Mouse (Mus musculus) neural tube, embryonic 11.5 days (tissue): ENCODE measurements around the gene Podn. TPM values are rescaled to one million over a fixed set of nuclear protein-coding genes. Genes with fewer than 3 reads are reported as not detected.

ENCODE experiments used
- ATAC-seq: fragments of 200-750 bp; cut with Nextera tagmentation; 2 replicates; pipeline ENCODE4 v1.8.0; 2017; ENCODE audit warnings: moderate number of reproducible peaks, mild to moderate bottlenecking, moderate TSS enrichment, moderate library complexity; ENCODE audit not compliant: insufficient read depth, low FRiP score, low TSS enrichment
- DNase-seq: peaks from one replicate; pipeline ENCODE4 v3.0.0-alpha.2; 2015; ENCODE audit warnings: low spot score
- H3K27ac ChIP-seq: fragments of 300-500 bp; sonication (generic); 2 replicates; pipeline ENCODE4 v1.5.1; 2014; ENCODE audit warnings: low read depth, mild to moderate bottlenecking, low read length
- H3K27me3 ChIP-seq: fragments of 300-500 bp; sonication (generic); 2 replicates; pipeline ENCODE4 v1.6.1; 2014; ENCODE audit warnings: mild to moderate bottlenecking, low read length, mixed read lengths; ENCODE audit not compliant: control insufficient read depth, insufficient read depth
- H3K36me3 ChIP-seq: fragments of 300-500 bp; sonication (generic); 2 replicates; pipeline ENCODE4 v1.6.1; 2014; ENCODE audit warnings: mild to moderate bottlenecking, low read length, moderate library complexity, mixed read lengths; ENCODE audit not compliant: control insufficient read depth, insufficient read depth
- H3K4me1 ChIP-seq: fragments of 300-500 bp; sonication (generic); 2 replicates; pipeline ENCODE4 v1.6.1; 2014; ENCODE audit warnings: low read length, mixed read lengths; ENCODE audit not compliant: control insufficient read depth, insufficient read depth
- H3K4me2 ChIP-seq: fragments of 300-500 bp; sonication (generic); 2 replicates; pipeline ENCODE4 v1.6.1; 2014; ENCODE audit warnings: low read depth, mild to moderate bottlenecking, moderate library complexity
- H3K4me3 ChIP-seq: fragments of 300-500 bp; sonication (generic); 2 replicates; pipeline ENCODE4 v1.5.1; 2014; ENCODE audit warnings: low read depth, low read length
- H3K9ac ChIP-seq: fragments of 300-500 bp; sonication (generic); 2 replicates; pipeline ENCODE4 v1.6.1; 2014; ENCODE audit warnings: mild to moderate bottlenecking, low read length
- H3K9me3 ChIP-seq: fragments of 300-500 bp; sonication (generic); 2 replicates; pipeline ENCODE4 v1.6.1; 2016; ENCODE audit warnings: low read length; ENCODE audit not compliant: control insufficient read depth
- WGBS: fragments of 180-500 bp; shearing (Covaris S2); extraction: QIAGEN DNeasy Blood & Tissue Kit; methylation state at CpG from one replicate; pipeline ENCODE4 v1.1.7; 2014; 5-methylcytosine and 5-hydroxymethylcytosine counted together
- polyA plus RNA-seq: library from polyadenylated mRNA; unstranded; fragments of >200 nt; fragmentation: Nextera tagmentation; extraction: Ambion mirVana; gene quantifications from 2 replicates; pipeline ENCODE4 v1.2.1, GENCODE M21; 2014

Podn gene
- polyA plus RNA-seq, 1 experiment from 2014 or later: 0.36 TPM

DNA sequence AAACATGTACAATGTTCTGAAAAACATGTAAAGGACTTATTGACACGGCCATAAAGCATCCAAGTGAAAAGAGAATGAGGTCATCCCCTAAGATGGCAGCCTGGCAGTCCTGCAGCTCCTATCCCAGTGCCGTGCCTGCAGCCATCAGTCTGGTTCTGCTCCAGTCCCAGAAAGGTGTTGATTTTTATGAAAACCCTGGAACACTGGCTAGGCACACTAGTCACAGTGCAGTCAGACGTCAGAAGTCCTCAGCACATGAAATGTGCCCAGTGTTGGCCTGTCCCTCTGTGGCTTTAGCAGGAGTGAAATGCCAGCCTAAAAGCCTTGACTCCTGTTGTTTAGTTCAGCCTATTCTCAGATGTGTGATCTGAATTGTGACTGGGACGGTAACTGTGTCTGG lies 35.5 kb downstream of the Podn start:
- no peak for DNase-seq
- Histone ChIP-seq H3K27ac (no peak overlapping the region), H3K9me3 (no peaks in the 10 kb centered on the region), H3K4me2 (no peak overlapping the region), H3K27me3 (no peaks in the 10 kb centered on the region), H3K9ac (no peak overlapping the region), H3K4me1 (no peaks in the 10 kb centered on the region), H3K36me3 (peaks cover 4% of the 10 kb centered on the region), H3K4me3 (no peak overlapping the region)
- 88% methylated on average over 4 of the region's 4 CpGs for WGBS
- no peak for ATAC-seq

DNA sequence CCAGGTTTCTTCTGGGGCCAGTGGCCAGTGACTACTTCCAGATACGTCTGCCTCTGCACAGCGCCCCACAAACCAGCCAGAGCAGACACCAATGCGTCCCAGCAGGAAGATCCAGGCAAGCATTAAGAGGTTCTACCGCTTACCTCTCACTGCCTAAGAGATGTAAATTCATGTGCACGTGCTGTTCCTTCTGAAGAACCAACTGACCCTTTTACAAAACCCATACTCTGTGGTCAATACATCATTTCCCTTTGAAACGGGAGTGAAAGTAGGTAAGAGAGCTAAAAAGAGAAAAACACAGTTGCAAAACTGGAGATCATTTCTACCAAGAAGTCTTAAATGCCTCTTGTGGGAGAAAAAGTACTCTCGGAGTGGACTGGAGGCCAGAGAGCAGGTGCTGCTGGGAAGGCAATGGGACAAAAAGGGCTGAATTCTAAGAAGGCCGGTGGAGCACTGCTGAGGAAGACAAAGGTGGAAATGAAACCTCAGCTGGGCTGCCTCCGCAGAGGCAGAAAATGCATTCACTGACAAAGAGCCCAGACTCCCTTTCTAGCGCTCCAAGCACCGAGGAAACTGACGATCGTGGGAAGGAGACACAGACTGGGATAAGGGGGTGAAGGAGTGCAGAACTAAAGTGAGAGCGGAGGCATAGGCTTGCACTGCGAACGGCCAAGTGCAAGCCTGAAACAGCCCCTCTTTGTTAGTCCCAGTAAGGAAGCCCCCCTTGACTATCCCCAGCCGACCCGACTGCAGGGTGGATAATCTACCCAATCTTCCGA lies 36.5 kb downstream of the Podn start:
- H3K36me3 ChIP-seq: peaks cover 4% of the 10 kb centered on the region
- H3K27me3 ChIP-seq: no peaks in the 10 kb centered on the region
- ATAC-seq (no peak), DNase-seq (no peak)
- H3K4me3 ChIP-seq: no peak overlapping the region
- H3K9me3 ChIP-seq: no peaks in the 10 kb centered on the region
- no peaks in the 10 kb centered on the region for H3K4me1 ChIP-seq
- peak overlapping the region; percentile 32; the same call in 1 of the 2 replicates for H3K9ac ChIP-seq
- no peak overlapping the region for H3K27ac ChIP-seq
- no peak overlapping the region for H3K4me2 ChIP-seq
- WGBS: 62% methylated on average over 19 of the region's 19 CpGs

GRCm38 (mm10) chr4:108058166-108058565 lies 38.1 kb downstream of the Podn start:
- Histone ChIP-seq H3K36me3 (peaks cover 4% of the 10 kb centered on the region), H3K27me3 (no peaks in the 10 kb centered on the region), H3K4me2 (no peak overlapping the region), H3K27ac (no peak overlapping the region), H3K9ac (no peak overlapping the region), H3K4me1 (no peaks in the 10 kb centered on the region), H3K4me3 (no peak overlapping the region), H3K9me3 (no peaks in the 10 kb centered on the region)
- 90% methylated on average over 10 of the region's 10 CpGs for WGBS
- DNase-seq (no peak), ATAC-seq (no peak)

DNA sequence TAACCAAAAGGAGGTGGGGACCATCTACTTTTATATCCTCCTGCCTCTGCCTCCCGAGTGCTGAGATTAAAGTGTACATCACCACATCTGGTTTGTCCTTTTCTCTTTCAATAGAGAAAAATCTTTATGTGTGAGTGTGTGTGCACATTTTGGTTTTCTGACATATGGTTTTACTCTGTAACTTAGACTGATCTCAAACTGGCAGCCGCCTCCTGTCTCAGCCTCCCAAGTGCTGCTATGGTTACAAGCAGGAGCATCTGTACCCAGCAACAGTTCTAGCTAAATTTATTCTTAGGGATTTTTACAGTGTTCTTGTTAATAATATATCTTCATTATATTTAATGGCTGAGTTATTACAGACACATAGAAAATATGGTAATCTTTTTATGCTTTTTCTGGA lies 39.0 kb downstream of the Podn start:
- Histone ChIP-seq H3K9ac (no peak overlapping the region), H3K4me1 (no peaks in the 10 kb centered on the region), H3K4me3 (no peak overlapping the region), H3K9me3 (no peaks in the 10 kb centered on the region), H3K4me2 (no peak overlapping the region), H3K27me3 (no peaks in the 10 kb centered on the region), H3K27ac (no peak overlapping the region), H3K36me3 (peaks cover 4% of the 10 kb centered on the region)
- WGBS: 93% methylated on average over 2 of the region's 2 CpGs
- ATAC-seq (no peak), DNase-seq (no peak)

- H3K4me3 ChIP-seq: no peak overlapping the region
- no peaks in the 10 kb centered on the region for H3K9me3 ChIP-seq
- H3K36me3 ChIP-seq: peaks cover 4% of the 10 kb centered on the region
- no peak for ATAC-seq
- H3K4me1 ChIP-seq: no peaks in the 10 kb centered on the region
- no peaks in the 10 kb centered on the region for H3K27me3 ChIP-seq
- no peak overlapping the region for H3K27ac ChIP-seq
- no peak overlapping the region for H3K4me2 ChIP-seq
- 95% methylated on average over 10 of the region's 10 CpGs for WGBS
- H3K9ac ChIP-seq: no peak overlapping the region
- DNase-seq: no peak
Measured at GRCm38 (mm10) chr4:108055873-108056272, 40.4 kb downstream of the Podn start.

DNA sequence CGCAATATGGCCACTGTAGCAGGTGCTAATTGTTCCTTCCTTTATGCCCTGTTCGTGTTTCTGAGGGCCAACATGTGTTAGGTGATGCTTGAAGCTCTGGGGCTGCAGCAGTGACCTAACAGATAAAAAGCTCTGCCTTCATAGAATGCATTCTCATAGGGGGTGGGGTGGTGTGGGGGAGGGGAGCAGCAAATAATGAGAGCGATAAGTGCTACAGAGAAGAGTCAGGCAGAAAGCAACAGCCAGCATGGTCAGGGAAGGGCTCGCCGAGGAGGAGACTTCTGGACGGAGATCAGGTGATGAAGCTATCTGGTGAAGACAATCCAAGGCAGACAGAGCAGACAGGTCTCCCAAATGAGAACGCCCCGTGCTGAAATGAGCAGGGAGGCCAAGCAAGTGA lies 43.6 kb downstream of the Podn start:
- H3K36me3 ChIP-seq: peaks cover 4% of the 10 kb centered on the region
- no peak overlapping the region for H3K4me2 ChIP-seq
- no peaks in the 10 kb centered on the region for H3K27me3 ChIP-seq
- no peaks in the 10 kb centered on the region for H3K4me1 ChIP-seq
- no peak overlapping the region for H3K4me3 ChIP-seq
- ATAC-seq (no peak), DNase-seq (no peak)
- 90% methylated on average over 8 of the region's 8 CpGs for WGBS
- no peak overlapping the region for H3K27ac ChIP-seq
- no peak overlapping the region for H3K9ac ChIP-seq
- H3K9me3 ChIP-seq: no peaks in the 10 kb centered on the region

GRCm38 (mm10) chr4:108051687-108052274 lies 44.5 kb downstream of the Podn start:
- no peak for ATAC-seq
- Histone ChIP-seq H3K4me3 (no peak overlapping the region), H3K27ac (no peak overlapping the region), H3K27me3 (no peaks in the 10 kb centered on the region), H3K9me3 (no peaks in the 10 kb centered on the region), H3K4me1 (no peaks in the 10 kb centered on the region), H3K9ac (no peak overlapping the region), H3K36me3 (peaks cover 4% of the 10 kb centered on the region), H3K4me2 (no peak overlapping the region)
- no peak for DNase-seq
- WGBS: 90% methylated on average over 10 of the region's 10 CpGs

GRCm38 (mm10) chr4:108046136-108046535 lies 50.1 kb downstream of the Podn start:
- DNase-seq: no peak
- 86% methylated on average over 8 of the region's 8 CpGs for WGBS
- H3K4me1 ChIP-seq: no peaks in the 10 kb centered on the region; the same call in 1 of the 2 replicates
- no peak overlapping the region for H3K27ac ChIP-seq
- H3K36me3 ChIP-seq: peaks cover 3% of the 10 kb centered on the region
- no peaks in the 10 kb centered on the region for H3K9me3 ChIP-seq
- H3K27me3 ChIP-seq: no peaks in the 10 kb centered on the region
- H3K9ac ChIP-seq: no peak overlapping the region
- ATAC-seq: no peak
- no peak overlapping the region for H3K4me3 ChIP-seq
- H3K4me2 ChIP-seq: no peak overlapping the region
